21 mouse cellular contexts compared by ENCODE assay signal in genomic region chr2:136674077-136674757, GRCm38 (mm10). TPM values are rescaled to one million over a fixed set of nuclear protein-coding genes. Genes with fewer than 3 reads are reported as not detected.
A peak's percentile ranks its signal among the peaks of the same experiment; 100 is the strongest.
DNase-seq lines count a peak whose midpoint lies in the region; ATAC-seq and TF ChIP-seq lines count a peak whose summit lies in the region.
"Had no signal": no experiment of that assay in that cellular context is flagged by ENCODE, and none has a peak within 500 bp of the region (broad histone marks: within the 10 kb centered on the region; RNA-seq: fewer than 3 reads in every experiment).

No protein-coding gene starts in this region.

- H3K27me3 ChIP-seq in forebrain, postnatal 0 days (ENCODE audit: insufficient read depth, low read length): no peaks in the 10 kb centered on the region
- H3K27me3 ChIP-seq: embryonic facial prominence, embryonic 12.5 days; limb, embryonic 13.5 days; midbrain, embryonic 13.5 days; stomach, embryonic 15.5 days had no signal

- H3K4me3 ChIP-seq in forebrain, postnatal 0 days (ENCODE audit: low read depth, low read length): no peak overlapping the region
- H3K4me3 ChIP-seq: embryonic facial prominence, embryonic 12.5 days; hindbrain, embryonic 10.5 days; limb, embryonic 13.5 days; midbrain, embryonic 13.5 days; stomach, embryonic 15.5 days had no signal

- peaks cover 2% of the 10 kb centered on the region; the same call in 1 of the 2 replicates for H3K4me1 ChIP-seq in forebrain, postnatal 0 days (ENCODE audit: insufficient read depth)

- 48% methylated on average over 4 of the region's 4 CpGs for WGBS in forebrain, postnatal 0 days

- H3K4me2 ChIP-seq in forebrain, postnatal 0 days (ENCODE audit: low read depth): no peak overlapping the region
- H3K4me2 ChIP-seq: embryonic facial prominence, embryonic 12.5 days; limb, embryonic 13.5 days; midbrain, embryonic 13.5 days; stomach, embryonic 15.5 days had no signal

- no peaks in the 10 kb centered on the region for H3K36me3 ChIP-seq in forebrain, postnatal 0 days (ENCODE audit: insufficient read depth)
- H3K36me3 ChIP-seq: embryonic facial prominence, embryonic 12.5 days; hindbrain, embryonic 10.5 days; limb, embryonic 13.5 days; midbrain, embryonic 13.5 days; stomach, embryonic 15.5 days had no signal

- peak; percentile 50 for ATAC-seq in forebrain, postnatal 0 days
- ATAC-seq: inflammation-experienced regulatory T-cells, adult 6 months; lung, postnatal 0 days; midbrain, embryonic 13.5 days had no signal

- peak; percentile 25 for DNase-seq in layer of hippocampus, adult 9-11 months
- DNase-seq in layer of hippocampus, adult 18-20 months (ENCODE audit: low spot score in 2 of 2): no peak
- DNase-seq in cerebellum, adult 11-12 months: peak; percentile 92
- DNase-seq in cerebellum, adult 9-10 months: peak; percentile 96
- DNase-seq in forebrain, postnatal 0 days: no peak
- DNase-seq in gastrocnemius, postnatal 10 days: no peak
- no peak for DNase-seq in kidney, postnatal 10 days
- DNase-seq: adrenal gland, postnatal 36 days; gastrocnemius, postnatal 14 days; kidney, adult 9 months; retina, postnatal 1 day had no signal

- no peaks in the 10 kb centered on the region for H3K9me3 ChIP-seq in forebrain, postnatal 0 days (ENCODE audit: low read length)
- H3K9me3 ChIP-seq: embryonic facial prominence, embryonic 12.5 days; hindbrain, embryonic 10.5 days; limb, embryonic 13.5 days; midbrain, embryonic 13.5 days; stomach, embryonic 15.5 days had no signal

- no peak overlapping the region for H3K9ac ChIP-seq in forebrain, postnatal 0 days
- H3K9ac ChIP-seq: embryonic facial prominence, embryonic 12.5 days; limb, embryonic 13.5 days; liver, embryonic 14.5 days; midbrain, embryonic 13.5 days; stomach, embryonic 15.5 days had no signal

- peak overlapping the region; percentile 50; the same call in 1 of the 2 replicates for H3K27ac ChIP-seq in forebrain, postnatal 0 days (ENCODE audit: low read depth, low read length)
- H3K27ac ChIP-seq: embryonic facial prominence, embryonic 12.5 days; hindbrain, embryonic 10.5 days; limb, embryonic 13.5 days; liver, embryonic 14.5 days; midbrain, embryonic 13.5 days; stomach, embryonic 15.5 days had no signal

- TF ChIP-seq CTCF in forebrain, postnatal 0 days (IDR thresholded peaks at IDR 0.05; ENCODE audit: low read depth): no peak

RNA-seq across cellular contexts. Expression of gene Snap25, which starts 39.0 kb away (rescaled TPM):
- total RNA-seq in layer of hippocampus, adult 18-20 months (2021): 1,000 to 10,000 TPM; 2,247 to 2,276 TPM
- 244 and 245 TPM in 2 replicates for total RNA-seq in forebrain, postnatal 0 days (2014; rRNA removed)
- polyA plus RNA-seq in forebrain, postnatal 0 days (2015; fragmentation: Nextera tagmentation; extraction: Ambion mirVana): 171 and 278 TPM in 2 replicates
- total RNA-seq in gastrocnemius, postnatal 10 days (2021): 1 to 10 TPM in 1 of 2 experiments, under 1 TPM in 1; 0.92 to 1.4 TPM
- total RNA-seq: megakaryocyte progenitor cell, adult 5-6 weeks; neutrophil, adult 5-6 weeks had no signal
- polyA plus RNA-seq: inflammation-experienced regulatory T-cells, adult 6 months had no signal

Comparison
In these comparisons a context has a peak if more than half of its experiments do, and no peak if none do; other contexts are left out.
1. DNase-seq: peak in layer of hippocampus, adult 9-11 months (single experiment), cerebellum, adult 11-12 months (single experiment) and cerebellum, adult 9-10 months (single experiment); none in layer of hippocampus, adult 18-20 months (0 of 2), forebrain, postnatal 0 days (single experiment), gastrocnemius, postnatal 10 days (single experiment) and kidney, postnatal 10 days (single experiment).
2. RNA of gene Snap25, which starts 39.0 kb away (total RNA-seq): 2,247 to 2,276 TPM in layer of hippocampus, adult 18-20 months and 244 to 245 TPM in forebrain, postnatal 0 days; 0.92 to 1.4 TPM in gastrocnemius, postnatal 10 days; every median in the first group is over 100 times any median in the second.